Mouse (Mus musculus) kidney, adult 2 months (tissue): ENCODE measurements at regions not wholly inside any gene's neighbourhood (a gene's known extent, or its start where the extent isn't known, plus 50 kb on each side); places are given as distances from the start of the nearest gene placed in this dataset.

Experiments
- CTCF ChIP-seq: fragments of 200-500 bp; conservative IDR thresholded peaks from 2 replicates; pipeline ENCODE4 v1.5.1; 2011; ENCODE audit warnings: low read depth, mild to moderate bottlenecking, control low read depth, low read length, moderate library complexity, mixed read lengths; ENCODE audit not compliant: insufficient read depth, insufficient read length
- POLR2A ChIP-seq: fragments of 200-500 bp; IDR thresholded peaks from one replicate; pipeline ENCODE4 v1.6.1; 2011; ENCODE audit warnings: low read depth, low read length, control low read depth

DNA sequence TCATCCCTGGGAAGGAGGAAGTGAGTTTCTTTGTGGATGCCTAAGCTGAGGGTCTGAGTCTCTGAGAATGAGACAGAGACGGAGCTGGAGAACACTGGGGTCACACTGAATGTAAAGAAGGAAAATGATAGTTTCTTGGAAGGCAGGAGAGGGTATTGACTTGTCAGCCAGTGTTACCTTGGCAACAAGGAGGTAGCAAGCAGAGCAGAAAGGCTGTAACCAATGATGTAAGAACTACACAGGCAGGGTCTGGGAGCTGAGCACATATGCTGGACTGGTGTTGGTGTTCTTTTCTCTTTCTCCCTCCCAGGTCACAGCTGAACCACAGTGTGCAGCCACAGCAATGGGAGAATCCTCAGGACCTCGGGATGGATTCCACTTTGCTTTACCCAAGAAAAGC, 75.5 kb upstream of the 1110032F04Rik start:
- no peak for TF ChIP-seq CTCF
- no peak for TF ChIP-seq POLR2A
